Mouse (Mus musculus): ENCODE data around the gene Gm10273. TPM values are rescaled to one million over a fixed set of nuclear protein-coding genes. Genes with fewer than 3 reads are reported as not detected.

The Gm10273 gene
- total RNA-seq, 2 experiments from 2014 or later, result 149 to 171 TPM

- DNase-seq, result no peak
- peak; percentile 23; the same call in 1 of the 2 replicates for TF ChIP-seq CTCF (IDR thresholded peaks at IDR 0.05)
- intact Hi-C loops (cut with DNase I), result no loop called here
- Histone ChIP-seq H3K27ac (no peak overlapping the region), H3K4me3 (no peak overlapping the region)
Observed at GRCm38 (mm10) chr10:59413711-59414110, 18.3 kb downstream of the Gm10273 start.

- intact Hi-C loops (cut with DNase I), result no loop called here
- no peak overlapping the region for H3K4me3 ChIP-seq
- TF ChIP-seq CTCF (IDR thresholded peaks at IDR 0.05), result no peak
- peak overlapping the region; percentile 48 for H3K27ac ChIP-seq
- no peak for DNase-seq
Observed at GRCm38 (mm10) chr10:59416623-59417022, 21.2 kb downstream of the Gm10273 start.

- no peak overlapping the region for H3K4me3 ChIP-seq
- H3K27ac ChIP-seq, result no peak overlapping the region
- TF ChIP-seq CTCF (IDR thresholded peaks at IDR 0.05), result no peak
- DNase-seq, result no peak
- intact Hi-C loops (cut with DNase I), result no loop called here
Observed at GRCm38 (mm10) chr10:59419516-59419915, 24.1 kb downstream of the Gm10273 start.

- Histone ChIP-seq H3K4me3 (no peak overlapping the region), H3K27ac (peak overlapping the region; percentile 57)
- intact Hi-C loops (cut with DNase I), result no loop called here
- DNase-seq, result no peak
- TF ChIP-seq CTCF (IDR thresholded peaks at IDR 0.05), result no peak
Observed at GRCm38 (mm10) chr10:59424453-59424852, 29.0 kb downstream of the Gm10273 start.

- H3K27ac ChIP-seq, result peak overlapping the region; percentile 59
- intact Hi-C loops (cut with DNase I), result no loop called here
- peak; percentile 81 for DNase-seq
- no peak for TF ChIP-seq CTCF (IDR thresholded peaks at IDR 0.05)
- H3K4me3 ChIP-seq, result no peak overlapping the region
Observed at GRCm38 (mm10) chr10:59425369-59425768, 29.9 kb downstream of the Gm10273 start.

- Histone ChIP-seq H3K4me3 (no peak overlapping the region), H3K27ac (peak overlapping the region; percentile 59; the same call in 1 of the 2 replicates)
- intact Hi-C loops (cut with DNase I), result no loop called here
- no peak for TF ChIP-seq CTCF (IDR thresholded peaks at IDR 0.05)
- no peak for DNase-seq
Observed at GRCm38 (mm10) chr10:59426371-59426770, 30.9 kb downstream of the Gm10273 start.

- Histone ChIP-seq H3K27ac (no peak overlapping the region), H3K4me3 (no peak overlapping the region)
- TF ChIP-seq CTCF (IDR thresholded peaks at IDR 0.05), result no peak
- intact Hi-C loops (cut with DNase I), result no loop called here
- no peak for DNase-seq
Observed at GRCm38 (mm10) chr10:59429448-59430135, 34.2 kb downstream of the Gm10273 start.

GRCm38 (mm10) chr10:59430701-59431218 lies 35.3 kb downstream of the Gm10273 start:
- no peak for DNase-seq
- intact Hi-C loops (cut with DNase I), result no loop called here
- TF ChIP-seq CTCF (IDR thresholded peaks at IDR 0.05), result no peak
- no peak overlapping the region for H3K4me3 ChIP-seq
- 0 out of 2 replicates have a peak overlapping the region, but pooled peaks have one; percentile 16 for H3K27ac ChIP-seq

GRCm38 (mm10) chr10:59435746-59436145 lies 40.3 kb downstream of the Gm10273 start:
- DNase-seq, result no peak

GRCm38 (mm10) chr10:59438651-59439050 lies 43.2 kb downstream of the Gm10273 start:
- TF ChIP-seq CTCF (IDR thresholded peaks at IDR 0.05), result no peak
- no peak for DNase-seq
- intact Hi-C loops (cut with DNase I), result no loop called here
- Histone ChIP-seq H3K27ac (peak overlapping the region; percentile 56), H3K4me3 (no peak overlapping the region)

More at GRCm38 (mm10) chr10:59435746-59436145, 40.3 kb downstream of the Gm10273 start:
- no peak for TF ChIP-seq CTCF (IDR thresholded peaks at IDR 0.05)
- intact Hi-C loops (cut with DNase I), result no loop called here
- Histone ChIP-seq H3K27ac (no peak overlapping the region), H3K4me3 (no peak overlapping the region)

GRCm38 (mm10) chr10:59439508-59439931 lies 44.1 kb downstream of the Gm10273 start:
- Histone ChIP-seq H3K4me3 (no peak overlapping the region), H3K27ac (peak overlapping the region; percentile 62)
- DNase-seq, result peak; percentile 83
- no peak for TF ChIP-seq CTCF (IDR thresholded peaks at IDR 0.05)
- intact Hi-C loops (cut with DNase I), result no loop called here

GRCm38 (mm10) chr10:59440177-59440576 lies 44.7 kb downstream of the Gm10273 start:
- no peak for TF ChIP-seq CTCF (IDR thresholded peaks at IDR 0.05)
- peak overlapping the region; percentile 62 for H3K27ac ChIP-seq
- H3K4me3 ChIP-seq, result no peak overlapping the region
- DNase-seq, result no peak
- intact Hi-C loops (cut with DNase I), result no loop called here

GRCm38 (mm10) chr10:59441735-59442134 lies 46.3 kb downstream of the Gm10273 start, which contains the start of gene Oit3:
Gene Oit3, minus strand, starts transcription at chr10:59441778.
- Histone ChIP-seq H3K4me3 (no peak within 1 kb of the TSS), H3K27ac (peak within 1 kb of the TSS; percentile 62)
- no peak for TF ChIP-seq CTCF (IDR thresholded peaks at IDR 0.05)
- DNase-seq, result no peak
- intact Hi-C loops (cut with DNase I), result no loop called here

Measured in gastrocnemius, adult 2 months (tissue).